Mouse (Mus musculus) neural tube, embryonic 11.5 days (tissue): ENCODE measurements at regions not wholly inside any gene's neighbourhood (a gene's known extent, or its start where the extent isn't known, plus 50 kb on each side); places are given as distances from the start of the nearest gene placed in this dataset.

ENCODE experiments used
- ATAC-seq: fragments of 200-750 bp; cut with Nextera tagmentation; 2 replicates; pipeline ENCODE4 v1.8.0; 2017; ENCODE audit warnings: moderate number of reproducible peaks, mild to moderate bottlenecking, moderate TSS enrichment, moderate library complexity; ENCODE audit not compliant: insufficient read depth, low FRiP score, low TSS enrichment
- DNase-seq: peaks from one replicate; pipeline ENCODE4 v3.0.0-alpha.2; 2015; ENCODE audit warnings: low spot score
- H3K27ac ChIP-seq: fragments of 300-500 bp; sonication (generic); 2 replicates; pipeline ENCODE4 v1.5.1; 2014; ENCODE audit warnings: low read depth, mild to moderate bottlenecking, low read length
- H3K27me3 ChIP-seq: fragments of 300-500 bp; sonication (generic); 2 replicates; pipeline ENCODE4 v1.6.1; 2014; ENCODE audit warnings: mild to moderate bottlenecking, low read length, mixed read lengths; ENCODE audit not compliant: control insufficient read depth, insufficient read depth
- H3K36me3 ChIP-seq: fragments of 300-500 bp; sonication (generic); 2 replicates; pipeline ENCODE4 v1.6.1; 2014; ENCODE audit warnings: mild to moderate bottlenecking, low read length, moderate library complexity, mixed read lengths; ENCODE audit not compliant: control insufficient read depth, insufficient read depth
- H3K4me1 ChIP-seq: fragments of 300-500 bp; sonication (generic); 2 replicates; pipeline ENCODE4 v1.6.1; 2014; ENCODE audit warnings: low read length, mixed read lengths; ENCODE audit not compliant: control insufficient read depth, insufficient read depth
- H3K4me2 ChIP-seq: fragments of 300-500 bp; sonication (generic); 2 replicates; pipeline ENCODE4 v1.6.1; 2014; ENCODE audit warnings: low read depth, mild to moderate bottlenecking, moderate library complexity
- H3K4me3 ChIP-seq: fragments of 300-500 bp; sonication (generic); 2 replicates; pipeline ENCODE4 v1.5.1; 2014; ENCODE audit warnings: low read depth, low read length
- H3K9ac ChIP-seq: fragments of 300-500 bp; sonication (generic); 2 replicates; pipeline ENCODE4 v1.6.1; 2014; ENCODE audit warnings: mild to moderate bottlenecking, low read length
- H3K9me3 ChIP-seq: fragments of 300-500 bp; sonication (generic); 2 replicates; pipeline ENCODE4 v1.6.1; 2016; ENCODE audit warnings: low read length; ENCODE audit not compliant: control insufficient read depth
- WGBS: fragments of 180-500 bp; shearing (Covaris S2); extraction: QIAGEN DNeasy Blood & Tissue Kit; methylation state at CpG from one replicate; pipeline ENCODE4 v1.1.7; 2014; 5-methylcytosine and 5-hydroxymethylcytosine counted together

GRCm38 (mm10) chr10:111575926-111576325 lies 69.8 kb downstream of the Phlda1 start:
- DNase-seq (no peak), ATAC-seq (no peak)
- H3K4me2 ChIP-seq: no peak overlapping the region
- no peak overlapping the region for H3K4me3 ChIP-seq
- no peaks in the 10 kb centered on the region for H3K9me3 ChIP-seq
- no peak overlapping the region for H3K9ac ChIP-seq
- WGBS: 73% methylated on average over 5 of the region's 5 CpGs
- H3K36me3 ChIP-seq: no peaks in the 10 kb centered on the region
- no peaks in the 10 kb centered on the region for H3K4me1 ChIP-seq
- no peak overlapping the region for H3K27ac ChIP-seq
- H3K27me3 ChIP-seq: no peaks in the 10 kb centered on the region

- 86% methylated on average over 10 of the region's 10 CpGs for WGBS
- no peak overlapping the region for H3K4me2 ChIP-seq
- no peaks in the 10 kb centered on the region for H3K4me1 ChIP-seq
- DNase-seq: no peak
- H3K27me3 ChIP-seq: no peaks in the 10 kb centered on the region
- no peak overlapping the region for H3K27ac ChIP-seq
- no peak for ATAC-seq
- H3K9ac ChIP-seq: no peak overlapping the region
- H3K36me3 ChIP-seq: no peaks in the 10 kb centered on the region
- no peaks in the 10 kb centered on the region for H3K9me3 ChIP-seq
- no peak overlapping the region for H3K4me3 ChIP-seq
Observed at GRCm38 (mm10) chr10:111576395-111577069, 70.4 kb downstream of the Phlda1 start.

- Histone ChIP-seq H3K4me2 (no peak overlapping the region), H3K4me1 (no peaks in the 10 kb centered on the region), H3K4me3 (no peak overlapping the region), H3K9ac (no peak overlapping the region), H3K27ac (no peak overlapping the region), H3K9me3 (no peaks in the 10 kb centered on the region), H3K27me3 (no peaks in the 10 kb centered on the region), H3K36me3 (no peaks in the 10 kb centered on the region)
- 58% methylated on average over 5 of the region's 5 CpGs for WGBS
- no peak for DNase-seq
- no peak for ATAC-seq
Observed at GRCm38 (mm10) chr10:111578536-111578935, 72.5 kb downstream of the Phlda1 start.

GRCm38 (mm10) chr10:111579481-111579880 lies 73.4 kb downstream of the Phlda1 start:
- Histone ChIP-seq H3K9ac (no peak overlapping the region), H3K27me3 (no peaks in the 10 kb centered on the region), H3K36me3 (no peaks in the 10 kb centered on the region), H3K27ac (no peak overlapping the region), H3K4me3 (no peak overlapping the region), H3K4me1 (no peaks in the 10 kb centered on the region), H3K9me3 (no peaks in the 10 kb centered on the region), H3K4me2 (no peak overlapping the region)
- DNase-seq: no peak
- WGBS: 59% methylated on average over 2 of the region's 2 CpGs
- ATAC-seq: no peak

- WGBS: 76% methylated on average over 11 of the region's 11 CpGs
- H3K9me3 ChIP-seq: no peaks in the 10 kb centered on the region
- no peak for ATAC-seq
Observed at GRCm38 (mm10) chr10:111580401-111581100, 74.5 kb downstream of the Phlda1 start.

GRCm38 (mm10) chr10:111581847-111582246 lies 75.8 kb downstream of the Phlda1 start:
- H3K27me3 ChIP-seq: no peaks in the 10 kb centered on the region
- ATAC-seq: no peak
- H3K9me3 ChIP-seq: no peaks in the 10 kb centered on the region
- H3K4me3 ChIP-seq: no peak overlapping the region
- WGBS: 73% methylated on average over 3 of the region's 3 CpGs
- DNase-seq: no peak
- no peak overlapping the region for H3K27ac ChIP-seq
- no peak overlapping the region for H3K9ac ChIP-seq
- no peak overlapping the region for H3K4me2 ChIP-seq
- H3K4me1 ChIP-seq: no peaks in the 10 kb centered on the region
- H3K36me3 ChIP-seq: no peaks in the 10 kb centered on the region

More at GRCm38 (mm10) chr10:111580401-111581100, 74.5 kb downstream of the Phlda1 start:
- H3K27ac ChIP-seq: no peak overlapping the region
- no peaks in the 10 kb centered on the region for H3K36me3 ChIP-seq
- no peak overlapping the region for H3K9ac ChIP-seq
- H3K4me2 ChIP-seq: no peak overlapping the region
- H3K4me1 ChIP-seq: no peaks in the 10 kb centered on the region
- no peak overlapping the region for H3K4me3 ChIP-seq
- DNase-seq: no peak
- no peaks in the 10 kb centered on the region for H3K27me3 ChIP-seq

- Histone ChIP-seq H3K36me3 (no peaks in the 10 kb centered on the region), H3K27ac (no peak overlapping the region), H3K4me2 (no peak overlapping the region), H3K4me3 (no peak overlapping the region), H3K9me3 (no peaks in the 10 kb centered on the region), H3K9ac (no peak overlapping the region), H3K27me3 (no peaks in the 10 kb centered on the region), H3K4me1 (no peaks in the 10 kb centered on the region)
- 78% methylated on average over 14 of the region's 14 CpGs for WGBS
- DNase-seq (no peak), ATAC-seq (no peak)
Observed at GRCm38 (mm10) chr10:111582321-111583123, 76.4 kb downstream of the Phlda1 start.

GRCm38 (mm10) chr10:111583124-111583743 lies 77.1 kb downstream of the Phlda1 start:
- no peak overlapping the region for H3K9ac ChIP-seq
- ATAC-seq: no peak
- H3K27ac ChIP-seq: no peak overlapping the region
- no peaks in the 10 kb centered on the region for H3K36me3 ChIP-seq
- H3K4me3 ChIP-seq: no peak overlapping the region
- 95% methylated on average over 20 of the region's 20 CpGs for WGBS
- H3K4me1 ChIP-seq: no peaks in the 10 kb centered on the region
- H3K27me3 ChIP-seq: no peaks in the 10 kb centered on the region
- no peak overlapping the region for H3K4me2 ChIP-seq
- no peaks in the 10 kb centered on the region for H3K9me3 ChIP-seq
- DNase-seq: no peak
